Mouse (Mus musculus): Measurements from ENCODE around the gene Rcor2.

DNA sequence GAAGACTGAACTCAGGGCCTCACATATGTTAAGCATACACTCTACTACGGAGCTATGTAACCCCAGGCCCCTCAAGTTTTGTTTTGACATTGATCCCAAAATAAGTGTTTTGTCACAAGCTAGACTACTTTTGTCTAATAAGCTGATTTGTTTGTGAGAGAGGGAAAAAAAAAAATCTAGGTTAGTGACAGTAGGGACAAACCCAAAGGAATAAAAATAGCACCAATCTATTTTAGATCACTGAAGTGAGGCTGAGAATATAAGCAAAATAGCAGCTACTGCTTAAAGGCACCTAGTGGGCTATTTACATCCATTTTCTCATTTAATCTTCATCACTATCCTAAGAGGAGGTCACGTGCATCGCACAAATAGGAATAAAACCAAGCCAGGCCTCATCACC, 27.6 kb upstream of the Rcor2 start:
- no peak for TF ChIP-seq MAFK (IDR thresholded peaks at IDR 0.05; ENCODE audit: insufficient read depth, low read depth, low read length)
- no peak for TF ChIP-seq CHD2 (IDR thresholded peaks at IDR 0.05; ENCODE audit: low read depth, low read length)
- TF ChIP-seq ZNF384 (IDR thresholded peaks at IDR 0.05; ENCODE audit: low read depth, low read length): no peak
- no peak for TF ChIP-seq ZC3H11A (IDR thresholded peaks at IDR 0.05; ENCODE audit: borderline replicate concordance, low read depth, low read length)

Measured in ES-E14 (cell line).